Mouse (Mus musculus) embryo, embryonic 9.5 days (tissue): ENCODE results near the gene Olfr1248.
"Not testable (repeated sequence)": the region's sequence is repeated elsewhere in the genome, so short reads cannot be mapped to it uniquely, and the experiment has no call there.

Experiments
- DNase-seq: peaks from one replicate; pipeline ENCODE4 v3.0.0-alpha.2; 2017; ENCODE audit errors: extremely low spot score

Gene Olfr1248

DNA sequence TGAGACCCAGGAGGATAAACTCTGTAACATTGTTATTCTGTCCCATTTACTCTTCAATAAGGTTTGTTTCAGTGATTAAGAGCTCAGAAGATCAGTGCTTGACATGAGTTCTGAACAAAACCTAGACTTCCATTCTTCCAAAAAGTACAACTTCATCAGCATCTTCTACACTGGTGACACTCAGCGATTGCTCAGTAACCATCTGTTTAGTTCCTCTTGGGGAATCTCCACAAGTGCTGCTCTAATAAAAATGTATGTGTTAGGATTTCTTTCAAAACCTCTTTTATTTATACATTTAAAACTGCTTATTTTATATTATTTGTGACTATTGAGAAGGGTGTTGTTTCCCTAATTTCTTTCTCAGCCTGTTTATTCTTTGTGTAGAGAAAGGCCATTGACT, at the start of gene Olfr1248:
Olfr1248 (minus strand) TSS at position 101 of the 400 bp plus-strand sequence.
- DNase-seq = not testable (repeated sequence)

GRCm38 (mm10) chr2:89661367-89661766, 43.3 kb upstream of the Olfr1248 start, which contains the start of gene Olfr1250:
Olfr1250 (minus strand) TSS chr2:89661467.
- no peak for DNase-seq

GRCm38 (mm10) chr2:89634883-89635282, 16.8 kb upstream of the Olfr1248 start, which contains the start of gene Olfr1249:
Olfr1249 (minus strand) TSS chr2:89634983.
- DNase-seq = no peak

DNA sequence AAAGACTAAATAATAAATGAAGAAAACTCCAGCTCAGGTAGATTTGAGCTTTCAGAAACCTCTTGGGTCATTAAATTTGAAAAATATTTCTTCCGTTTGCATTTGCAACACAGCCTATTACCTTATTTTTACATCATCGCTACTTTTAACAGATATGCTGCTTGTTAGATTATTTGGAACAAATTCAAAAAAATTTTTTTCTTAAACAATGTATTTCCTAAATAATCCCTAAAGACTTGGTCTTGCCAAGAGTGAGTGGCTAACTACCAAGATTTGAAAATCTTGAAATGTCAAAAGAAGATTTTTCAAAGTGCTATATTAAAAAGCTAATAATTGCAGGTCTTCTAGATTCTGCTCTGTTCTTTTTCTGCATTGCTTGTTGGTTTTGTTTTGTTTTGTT, 4.0 kb downstream of the Olfr1248 start, which contains the start of gene Olfr1247:
Olfr1247 (minus strand) TSS at position 101 of the 400 bp plus-strand sequence.
- no peak for DNase-seq

DNA sequence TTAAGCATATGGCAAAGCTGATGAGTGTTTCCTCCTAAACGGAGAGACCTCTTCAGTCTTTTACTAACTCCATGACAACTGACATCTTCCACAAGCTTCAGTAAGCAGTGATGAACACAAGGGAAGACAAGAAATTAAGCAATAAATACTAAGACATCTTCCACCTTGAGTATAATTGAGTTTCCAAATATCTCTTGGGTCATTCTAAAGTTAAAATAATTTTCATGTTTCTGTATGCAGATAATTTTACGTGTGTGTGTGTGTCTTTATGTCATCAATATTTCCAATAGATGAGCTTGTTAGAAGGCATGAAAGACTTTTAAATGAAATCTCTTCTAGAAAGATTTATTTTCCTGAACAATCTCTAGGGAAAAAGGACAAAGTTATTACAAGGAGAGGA, 25.0 kb downstream of the Olfr1248 start, which contains the start of gene Olfr1246:
Olfr1246 (minus strand) TSS at position 101 of the 400 bp plus-strand sequence.
- no peak for DNase-seq

DNA sequence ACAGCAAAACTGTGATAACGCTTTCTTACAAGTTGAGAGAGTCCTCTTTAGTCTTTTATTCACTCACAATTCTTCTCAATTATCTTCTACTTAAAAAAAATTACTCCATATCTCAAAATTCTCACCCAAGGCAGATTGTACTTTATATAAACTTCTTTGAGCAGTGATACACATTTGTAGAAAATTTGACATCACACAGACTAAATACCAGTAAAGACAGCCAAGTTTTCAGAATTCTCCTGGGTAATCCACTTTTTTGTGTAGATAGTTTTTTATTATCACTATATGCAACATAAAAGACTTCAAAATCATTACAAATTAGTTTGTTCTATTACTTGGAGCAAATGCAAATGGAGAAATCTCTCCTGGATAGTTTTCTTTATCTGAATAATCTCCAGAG, 39.7 kb downstream of the Olfr1248 start, which contains the start of gene Olfr1245:
Olfr1245 (minus strand) TSS at position 101 of the 400 bp plus-strand sequence.
- DNase-seq = no peak
